Mouse (Mus musculus): Measurements from ENCODE around the gene Tnfaip8l1. TPM values are rescaled to one million over a fixed set of nuclear protein-coding genes. Genes with fewer than 3 reads are reported as not detected.

Gene Tnfaip8l1
- total and polyA plus RNA-seq, 3 experiments: 4.0 to 5.5 TPM; not detected in 1

DNA sequence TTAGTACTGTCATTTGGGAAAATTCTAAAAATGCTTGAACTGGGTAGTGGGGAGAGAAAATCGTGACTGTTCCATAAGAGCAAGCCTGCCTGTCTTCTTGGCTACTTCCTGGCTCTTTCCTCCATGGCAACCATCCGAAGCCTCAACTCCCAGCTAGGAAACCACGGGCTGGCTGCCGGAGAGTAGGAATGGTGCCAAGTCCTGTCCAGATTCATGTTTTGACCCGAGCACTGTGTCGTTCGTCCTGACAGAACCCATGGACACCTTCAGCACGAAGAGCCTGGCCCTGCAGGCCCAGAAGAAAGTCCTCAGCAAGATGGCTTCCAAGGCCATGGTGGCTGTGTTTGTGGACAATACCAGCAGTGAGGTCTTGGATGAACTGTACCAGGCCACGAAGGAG is 9.2 kb downstream of the Tnfaip8l1 start:
- Histone ChIP-seq H3K9ac (ENCODE audit: control insufficient read depth, low read depth, low read length, poor library complexity, severe bottlenecking) (no peak overlapping the region), H3K4me1 (ENCODE audit: control insufficient read depth in 1 of 2, insufficient read depth in 2 of 2, low read length in 2 of 2) (no peaks in the 10 kb centered on the region)
- TF ChIP-seq UBTF (IDR thresholded peaks at IDR 0.05; ENCODE audit: borderline replicate concordance, insufficient read depth, low read depth, low read length): no peak
- TF ChIP-seq ZKSCAN1 (IDR thresholded peaks at IDR 0.05; ENCODE audit: low read depth, low read length): no peak
- TF ChIP-seq USF2 (IDR thresholded peaks at IDR 0.05; ENCODE audit: borderline replicate concordance in 1 of 2, insufficient read depth in 1 of 2, low read depth in 1 of 2, low read length in 2 of 2): no peak
- TF ChIP-seq RCOR1 (IDR thresholded peaks at IDR 0.05; ENCODE audit: low read depth, low read length): no peak
- TF ChIP-seq NRF1 (IDR thresholded peaks at IDR 0.05; ENCODE audit: insufficient read depth, low read depth, low read length, poor library complexity, severe bottlenecking): no peak
- TF ChIP-seq EP300 (IDR thresholded peaks at IDR 0.05; ENCODE audit: low read depth in 1 of 2, low read length in 2 of 2): no peak
- no peak for TF ChIP-seq ZNF384 (IDR thresholded peaks at IDR 0.05; ENCODE audit: low read depth, low read length)
- TF ChIP-seq ZC3H11A (IDR thresholded peaks at IDR 0.05; ENCODE audit: low read depth, low read length): no peak
- TF ChIP-seq TCF12 (IDR thresholded peaks at IDR 0.05; ENCODE audit: low read depth, low read length): no peak
- TF ChIP-seq TBP (IDR thresholded peaks at IDR 0.05; ENCODE audit: low read depth, low read length): no peak
- no peak for TF ChIP-seq BHLHE40 (IDR thresholded peaks at IDR 0.05; ENCODE audit: borderline replicate concordance, low read depth, low read length)
- TF ChIP-seq CHD1 (IDR thresholded peaks at IDR 0.05; ENCODE audit: low read depth, low read length): no peak
- no peak for TF ChIP-seq NELFE (IDR thresholded peaks at IDR 0.05; ENCODE audit: low read depth, low read length)
- no peak for TF ChIP-seq RAD21 (IDR thresholded peaks at IDR 0.05; ENCODE audit: low read depth, low read length)
- TF ChIP-seq CTCF (IDR thresholded peaks at IDR 0.05 in 2 of 3, conservative IDR thresholded peaks at IDR 0.05 in 1 of 3; ENCODE audit: control insufficient read depth in 1 of 3, insufficient read depth in 1 of 3, low read depth in 2 of 3, low read length in 3 of 3, poor library complexity in 1 of 3, severe bottlenecking in 1 of 3): no peak
- no peak for TF ChIP-seq TAL1 (IDR thresholded peaks at IDR 0.05; ENCODE audit: low read length)
- TF ChIP-seq MAFK (IDR thresholded peaks at IDR 0.05; ENCODE audit: borderline replicate concordance, low read depth, low read length): no peak

DNA sequence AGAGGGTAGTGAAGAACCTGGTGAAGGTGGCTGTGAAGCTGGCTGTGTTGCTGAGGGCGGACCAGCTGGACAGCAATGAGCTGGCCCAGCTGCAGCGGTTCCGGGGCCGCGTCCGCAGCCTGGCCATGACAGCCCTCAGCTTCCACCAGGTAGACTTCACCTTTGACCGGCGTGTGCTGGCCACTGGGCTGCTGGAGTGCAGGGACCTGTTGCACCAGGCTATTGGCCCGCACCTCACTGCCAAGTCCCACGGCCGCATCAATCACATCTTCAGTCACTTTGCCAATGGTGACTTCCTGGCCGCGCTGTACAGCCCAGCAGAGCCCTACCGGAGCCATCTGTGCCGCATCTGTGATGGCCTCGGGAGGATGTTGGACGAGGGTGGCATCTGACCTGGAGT is 9.6 kb downstream of the Tnfaip8l1 start:
- H3K4me1 ChIP-seq (ENCODE audit: control insufficient read depth in 1 of 2, insufficient read depth in 2 of 2, low read length in 2 of 2): no peaks in the 10 kb centered on the region
- no peaks in the 10 kb centered on the region for H3K27me3 ChIP-seq (ENCODE audit: control insufficient read depth in 1 of 2, insufficient read depth in 2 of 2, low read length in 2 of 2)
- H3K36me3 ChIP-seq (ENCODE audit: control insufficient read depth in 1 of 2, insufficient read depth in 2 of 2, low read length in 2 of 2): no peaks in the 10 kb centered on the region
- H3K4me3 ChIP-seq (ENCODE audit: control insufficient read depth in 1 of 2, insufficient read depth in 1 of 2, low read depth in 2 of 2, low read length in 2 of 2): no peak overlapping the region
- no peaks in the 10 kb centered on the region for H3K79me2 ChIP-seq (ENCODE audit: control insufficient read depth, insufficient read depth, low read length, poor library complexity)
- H3K9me3 ChIP-seq (replicated peaks; ENCODE audit: insufficient read depth, low read length): no peaks in the 10 kb centered on the region
- no peak overlapping the region for H3K9ac ChIP-seq (ENCODE audit: control insufficient read depth, low read depth, low read length, poor library complexity, severe bottlenecking)
- no peak for TF ChIP-seq MAFK (IDR thresholded peaks at IDR 0.05; ENCODE audit: borderline replicate concordance, low read depth, low read length)
- TF ChIP-seq ELF1 (IDR thresholded peaks at IDR 0.05; ENCODE audit: low read depth, low read length): no peak
- no peak for TF ChIP-seq ETS1 (IDR thresholded peaks at IDR 0.05; ENCODE audit: low read depth, low read length)
- TF ChIP-seq CHD1 (IDR thresholded peaks at IDR 0.05; ENCODE audit: low read depth, low read length): no peak
- TF ChIP-seq ZNF384 (IDR thresholded peaks at IDR 0.05; ENCODE audit: low read depth, low read length): no peak
- TF ChIP-seq TAL1 (IDR thresholded peaks at IDR 0.05; ENCODE audit: low read length): no peak
- TF ChIP-seq TBP (IDR thresholded peaks at IDR 0.05; ENCODE audit: low read depth, low read length): no peak
- TF ChIP-seq EP300 (IDR thresholded peaks at IDR 0.05; ENCODE audit: low read depth in 1 of 2, low read length in 2 of 2): no peak
- TF ChIP-seq KAT2A (conservative IDR thresholded peaks at IDR 0.05; ENCODE audit: low read depth, low read length): no peak
- no peak for TF ChIP-seq SMC3 (IDR thresholded peaks at IDR 0.05; ENCODE audit: low read depth, low read length)
- no peak for DNase-seq (ENCODE audit: low read depth, low spot score)
- H3K27ac ChIP-seq (ENCODE audit: control insufficient read depth, low read depth, low read length): no peak overlapping the region

More for the DNA sequence above, 9.2 kb downstream of the Tnfaip8l1 start:
- no peaks in the 10 kb centered on the region for H3K27me3 ChIP-seq (ENCODE audit: control insufficient read depth in 1 of 2, insufficient read depth in 2 of 2, low read length in 2 of 2)
- no peak overlapping the region for H3K4me3 ChIP-seq (ENCODE audit: control insufficient read depth in 1 of 2, insufficient read depth in 1 of 2, low read depth in 2 of 2, low read length in 2 of 2)
- no peaks in the 10 kb centered on the region for H3K9me3 ChIP-seq (replicated peaks; ENCODE audit: insufficient read depth, low read length)
- no peak overlapping the region for H3K27ac ChIP-seq (ENCODE audit: control insufficient read depth, low read depth, low read length)
- no peak for DNase-seq (ENCODE audit: low read depth, low spot score)
- no peaks in the 10 kb centered on the region for H3K79me2 ChIP-seq (ENCODE audit: control insufficient read depth, insufficient read depth, low read length, poor library complexity)
- no peaks in the 10 kb centered on the region for H3K36me3 ChIP-seq (ENCODE audit: control insufficient read depth in 1 of 2, insufficient read depth in 2 of 2, low read length in 2 of 2)
